Mouse (Mus musculus) liver, embryonic 15.5 days (tissue): ENCODE measurements around the gene Rasl11a. TPM values are rescaled to one million over a fixed set of nuclear protein-coding genes. Genes with fewer than 3 reads are reported as not detected.

Experiments used
- ATAC-seq: fragments of 200-750 bp; cut with Nextera tagmentation; 2 replicates; pipeline ENCODE4 v1.8.0; 2017; ENCODE audit warnings: moderate number of reproducible peaks, mild to moderate bottlenecking, moderate library complexity; ENCODE audit not compliant: insufficient read depth
- H3K27ac ChIP-seq: fragments of 300-500 bp; sonication (generic); replicated peaks from 2 replicates; pipeline ENCODE4 v1.5.1; 2015; ENCODE audit warnings: mild to moderate bottlenecking, inconsistent platforms
- H3K27me3 ChIP-seq: fragments of 300-500 bp; sonication (generic); 2 replicates; pipeline ENCODE4 v1.6.1; 2015; ENCODE audit warnings: mild to moderate bottlenecking, inconsistent platforms
- H3K36me3 ChIP-seq: fragments of 300-500 bp; sonication (generic); replicated peaks from 2 replicates; pipeline ENCODE4 v1.6.1; 2015; ENCODE audit warnings: moderate library complexity, mild to moderate bottlenecking, inconsistent platforms
- H3K4me1 ChIP-seq: fragments of 300-500 bp; sonication (generic); replicated peaks from 2 replicates; pipeline ENCODE4 v1.6.1; 2015; ENCODE audit warnings: inconsistent platforms
- H3K4me2 ChIP-seq: fragments of 300-500 bp; sonication (generic); 2 replicates; pipeline ENCODE4 v1.6.1; 2015; ENCODE audit warnings: moderate library complexity, mild to moderate bottlenecking, inconsistent platforms
- H3K4me3 ChIP-seq: fragments of 300-500 bp; sonication (generic); replicated peaks from 2 replicates; pipeline ENCODE4 v1.5.1; 2015; ENCODE audit warnings: mild to moderate bottlenecking, inconsistent platforms
- H3K9ac ChIP-seq: fragments of 300-500 bp; sonication (generic); 2 replicates; pipeline ENCODE4 v1.6.1; 2015; ENCODE audit warnings: moderate library complexity, mild to moderate bottlenecking, inconsistent platforms
- H3K9me3 ChIP-seq: fragments of 300-500 bp; sonication (generic); replicated peaks from 2 replicates; pipeline ENCODE4 v1.6.1; 2016; ENCODE audit warnings: inconsistent platforms
- WGBS: fragments of 180-500 bp; shearing (Covaris S2); methylation state at CpG from one replicate; pipeline ENCODE4 v1.1.7; 2015; ENCODE audit warnings: mixed read lengths; ENCODE audit not compliant: insufficient replicate concordance; 5-methylcytosine and 5-hydroxymethylcytosine counted together
- polyA plus RNA-seq: library from polyadenylated mRNA; unstranded; fragments of >200 nt; fragmentation: Nextera tagmentation; extraction: Ambion mirVana; gene quantifications from 2 replicates; pipeline ENCODE4 v1.2.1, GENCODE M21; 2015

Gene Rasl11a
- polyA plus RNA-seq, 1 experiment from 2014 or later = 1.8 TPM

DNA sequence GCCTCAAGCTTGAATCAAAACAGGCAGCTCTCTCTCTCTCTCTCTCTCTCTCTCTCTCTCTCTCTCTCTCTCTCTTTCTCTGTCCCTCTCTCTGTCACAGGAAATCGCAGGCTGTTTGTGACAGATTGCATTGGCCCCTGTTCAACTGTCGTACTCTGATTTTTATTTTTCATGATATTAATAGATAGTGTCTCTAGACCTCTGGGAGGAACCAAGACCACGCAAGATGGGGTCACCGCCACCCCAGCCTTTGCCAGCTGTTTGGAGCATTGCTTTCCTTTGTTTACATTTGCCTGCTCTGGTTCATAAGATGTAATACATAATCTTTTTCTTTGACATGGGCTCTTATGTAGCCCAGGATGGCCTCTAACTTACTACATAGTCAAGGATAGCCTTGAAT, 2.9 kb upstream of the Rasl11a start:
- H3K4me3 ChIP-seq = no peak overlapping the region
- H3K27me3 ChIP-seq = peaks cover 43% of the 10 kb centered on the region
- no peak overlapping the region for H3K9ac ChIP-seq
- 72% methylated on average over 4 of the region's 4 CpGs for WGBS
- H3K4me2 ChIP-seq = no peak overlapping the region
- H3K27ac ChIP-seq = no peak overlapping the region
- no peak for ATAC-seq
- no peaks in the 10 kb centered on the region for H3K9me3 ChIP-seq
- peaks cover 17% of the 10 kb centered on the region for H3K36me3 ChIP-seq
- H3K4me1 ChIP-seq = peaks cover 24% of the 10 kb centered on the region

DNA sequence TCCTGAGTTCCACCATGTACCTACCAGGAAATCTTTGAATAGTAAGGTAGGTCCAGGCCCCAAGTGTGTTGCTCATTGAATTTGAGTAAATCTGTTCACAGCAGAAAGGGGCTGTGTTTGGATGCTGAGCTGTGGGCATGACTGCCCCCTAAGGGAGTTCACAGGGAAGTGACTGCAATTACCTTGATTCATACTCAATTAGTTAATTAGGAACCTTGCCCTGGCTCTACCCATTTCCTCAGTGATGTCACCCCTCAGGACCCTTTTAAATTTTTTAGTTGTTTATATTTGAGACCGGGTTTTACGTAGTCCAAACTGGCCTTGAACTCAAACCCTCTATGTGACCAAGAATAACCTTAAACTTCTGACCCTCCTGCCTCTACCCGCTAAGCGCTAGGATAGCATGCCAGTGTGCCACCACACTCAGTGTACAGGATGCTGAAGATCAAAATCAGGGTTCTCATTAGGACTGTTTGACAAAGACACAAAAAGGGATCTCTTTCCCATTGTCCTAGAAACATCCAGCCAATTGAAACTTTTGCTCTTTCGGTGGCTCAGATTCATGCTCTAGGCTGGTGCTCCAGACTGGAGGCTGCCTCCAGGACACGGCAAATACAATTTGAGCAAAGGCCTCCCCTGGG, 450 bp upstream of the Rasl11a start:
- peak overlapping the region; percentile 56 for H3K4me3 ChIP-seq
- H3K27ac ChIP-seq = no peak overlapping the region
- WGBS = 13% methylated on average over 6 of the region's 6 CpGs
- peak overlapping the region; percentile 84 for H3K4me2 ChIP-seq
- peaks cover 47% of the 10 kb centered on the region for H3K27me3 ChIP-seq
- peak; percentile 10; the same call in 1 of the 2 replicates for ATAC-seq
- no peaks in the 10 kb centered on the region for H3K9me3 ChIP-seq
- H3K9ac ChIP-seq = no peak overlapping the region
- peaks cover 24% of the 10 kb centered on the region for H3K4me1 ChIP-seq
- H3K36me3 ChIP-seq = no peaks in the 10 kb centered on the region

DNA sequence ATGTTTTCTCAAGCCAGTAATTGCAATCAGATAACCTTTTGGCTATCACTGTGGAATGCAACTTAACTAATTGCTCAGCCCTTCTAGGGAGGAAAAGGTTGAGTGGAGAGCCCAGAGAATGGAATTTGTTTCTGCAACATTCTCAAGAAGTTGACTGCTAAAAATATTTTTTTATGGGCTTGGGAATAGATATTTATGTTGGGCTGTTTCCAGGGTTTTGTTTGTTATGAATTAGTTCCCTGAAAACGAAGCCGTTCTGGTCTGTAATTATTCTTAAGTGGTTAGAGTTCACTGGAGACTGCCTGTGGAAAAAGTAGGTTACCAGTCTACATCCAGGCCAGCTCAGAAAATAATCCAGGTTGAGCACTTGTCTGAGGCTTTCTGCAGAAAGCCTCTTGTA, 1.6 kb downstream of the Rasl11a start:
- H3K27ac ChIP-seq = no peak overlapping the region
- H3K36me3 ChIP-seq = no peaks in the 10 kb centered on the region
- H3K9me3 ChIP-seq = no peaks in the 10 kb centered on the region
- no peak for ATAC-seq
- H3K9ac ChIP-seq = no peak overlapping the region
- no peak overlapping the region for H3K4me3 ChIP-seq
- H3K4me1 ChIP-seq = peaks cover 17% of the 10 kb centered on the region
- WGBS = 75% methylated on average over 2 of the region's 2 CpGs
- H3K27me3 ChIP-seq = peaks cover 47% of the 10 kb centered on the region
- no peak overlapping the region for H3K4me2 ChIP-seq

DNA sequence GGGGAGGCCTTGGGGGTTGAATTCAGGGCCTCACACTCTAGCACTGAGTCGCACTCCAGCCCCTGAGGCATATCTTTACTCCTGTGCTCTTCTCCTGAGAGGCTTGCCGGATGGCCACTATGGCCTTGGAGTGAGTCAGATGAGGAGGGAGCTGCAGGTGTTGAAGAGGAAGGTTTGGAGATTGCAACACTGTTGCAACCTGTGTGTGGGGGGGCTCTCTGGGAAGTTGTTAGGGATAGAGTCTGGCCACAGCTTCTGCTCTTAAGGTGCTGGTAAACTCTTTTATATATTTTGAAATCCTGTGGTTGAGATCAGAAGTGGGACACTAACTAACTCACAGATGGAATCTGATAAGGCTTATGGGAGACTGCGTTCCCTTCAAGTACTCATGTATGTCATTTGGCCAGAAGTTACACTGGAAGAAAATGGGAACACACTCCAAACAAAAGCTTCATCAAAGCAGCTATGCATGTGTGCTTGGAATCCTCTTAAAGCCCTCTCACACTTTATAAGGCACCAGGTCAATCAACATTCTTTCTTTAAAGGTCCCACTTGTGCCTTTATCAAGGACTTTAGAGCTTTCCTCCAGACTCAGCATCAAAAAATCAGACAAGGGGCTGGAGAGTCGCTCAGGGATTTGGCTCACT, 4.2 kb downstream of the Rasl11a start:
- Histone ChIP-seq H3K4me1 (peaks cover 17% of the 10 kb centered on the region), H3K27me3 (peaks cover 42% of the 10 kb centered on the region), H3K4me3 (no peak overlapping the region), H3K4me2 (no peak overlapping the region), H3K27ac (no peak overlapping the region), H3K9me3 (no peaks in the 10 kb centered on the region), H3K36me3 (no peaks in the 10 kb centered on the region), H3K9ac (no peak overlapping the region)
- WGBS = 64% methylated on average over 4 of the region's 4 CpGs
- ATAC-seq = no peak

DNA sequence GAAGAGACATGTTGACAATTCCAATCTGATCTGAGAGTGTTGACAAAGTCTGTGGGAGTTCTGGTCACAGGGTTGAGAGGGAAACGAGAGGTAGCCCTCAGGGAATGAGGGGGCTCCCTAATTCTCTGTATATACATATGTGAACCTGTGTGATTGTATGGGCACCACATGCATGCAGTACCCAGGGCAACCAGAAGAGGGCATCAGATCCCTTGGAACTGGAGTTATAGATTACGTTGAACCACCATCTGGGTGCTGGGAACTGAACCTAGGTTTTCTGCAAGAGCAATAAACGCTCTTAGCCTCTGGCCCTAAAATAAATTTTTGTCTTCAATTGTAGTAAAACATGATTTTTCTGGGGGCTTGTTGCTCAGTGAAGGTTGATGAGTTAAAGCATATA, 11.2 kb downstream of the Rasl11a start:
- no peak for ATAC-seq

DNA sequence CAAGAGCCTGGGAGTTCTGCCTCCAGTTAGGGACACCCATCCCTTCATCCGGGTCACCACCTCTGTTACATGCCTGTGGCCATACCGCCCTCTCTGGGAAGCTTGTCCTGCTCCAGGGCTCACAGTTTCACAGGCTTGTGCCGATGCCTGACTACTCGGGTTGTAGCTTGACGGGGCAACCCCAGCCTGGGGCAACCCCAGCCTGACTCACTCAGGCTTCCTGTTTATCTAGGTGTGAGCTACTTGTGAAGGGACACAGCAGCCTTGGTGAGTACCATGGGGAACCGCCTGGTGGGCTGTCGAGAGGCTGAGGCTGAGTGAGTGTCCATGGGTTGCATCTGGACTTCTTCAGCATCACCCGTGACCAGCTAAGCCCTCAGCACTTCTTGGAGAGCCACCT, 12.7 kb downstream of the Rasl11a start:
- H3K9me3 ChIP-seq = 0 out of 2 replicates have a peak, but pooled peaks cover 2% of the 10 kb centered on the region
- H3K9ac ChIP-seq = no peak overlapping the region
- ATAC-seq = no peak
- no peak overlapping the region for H3K4me3 ChIP-seq
- H3K4me2 ChIP-seq = no peak overlapping the region
- H3K4me1 ChIP-seq = no peaks in the 10 kb centered on the region
- H3K36me3 ChIP-seq = no peaks in the 10 kb centered on the region
- peaks cover 2% of the 10 kb centered on the region; the same call in 1 of the 2 replicates for H3K27me3 ChIP-seq
- WGBS = 61% methylated on average over 8 of the region's 8 CpGs
- no peak overlapping the region for H3K27ac ChIP-seq

More for the DNA sequence above, 11.2 kb downstream of the Rasl11a start:
- H3K4me1 ChIP-seq = no peaks in the 10 kb centered on the region
- H3K36me3 ChIP-seq = no peaks in the 10 kb centered on the region
- H3K27ac ChIP-seq = no peak overlapping the region
- no peak overlapping the region for H3K9ac ChIP-seq
- H3K4me3 ChIP-seq = no peak overlapping the region
- H3K4me2 ChIP-seq = no peak overlapping the region
- H3K9me3 ChIP-seq = 0 out of 2 replicates have a peak, but pooled peaks cover 2% of the 10 kb centered on the region
- H3K27me3 ChIP-seq = peaks cover 9% of the 10 kb centered on the region; the same call in 1 of the 2 replicates
- WGBS = 77% methylated on average over 3 of the region's 3 CpGs

DNA sequence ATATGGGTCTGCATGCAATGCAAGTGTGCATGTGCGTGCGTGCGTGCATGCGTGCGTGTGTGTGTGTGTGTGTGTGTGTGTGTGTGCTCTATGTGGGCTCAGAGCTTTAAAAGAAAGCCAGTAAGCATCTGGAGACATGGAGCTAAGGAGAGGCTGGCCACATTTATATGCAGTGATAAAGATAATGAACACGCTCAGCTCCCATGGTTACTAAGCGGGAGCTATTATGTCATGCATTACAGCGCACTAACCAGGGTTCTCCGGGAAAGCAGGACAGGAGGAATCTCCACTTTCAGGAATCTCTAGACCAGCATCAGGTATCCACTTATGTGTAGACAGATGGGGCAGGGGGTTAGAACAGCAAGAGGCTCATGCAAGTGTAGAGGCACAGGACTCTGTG, 13.9 kb downstream of the Rasl11a start:
- Histone ChIP-seq H3K9me3 (0 out of 2 replicates have a peak, but pooled peaks cover 2% of the 10 kb centered on the region), H3K36me3 (no peaks in the 10 kb centered on the region), H3K9ac (no peak overlapping the region), H3K4me1 (no peaks in the 10 kb centered on the region), H3K27me3 (no peaks in the 10 kb centered on the region), H3K4me2 (no peak overlapping the region), H3K4me3 (no peak overlapping the region), H3K27ac (no peak overlapping the region)
- no peak for ATAC-seq
- 88% methylated on average over 9 of the region's 9 CpGs for WGBS

DNA sequence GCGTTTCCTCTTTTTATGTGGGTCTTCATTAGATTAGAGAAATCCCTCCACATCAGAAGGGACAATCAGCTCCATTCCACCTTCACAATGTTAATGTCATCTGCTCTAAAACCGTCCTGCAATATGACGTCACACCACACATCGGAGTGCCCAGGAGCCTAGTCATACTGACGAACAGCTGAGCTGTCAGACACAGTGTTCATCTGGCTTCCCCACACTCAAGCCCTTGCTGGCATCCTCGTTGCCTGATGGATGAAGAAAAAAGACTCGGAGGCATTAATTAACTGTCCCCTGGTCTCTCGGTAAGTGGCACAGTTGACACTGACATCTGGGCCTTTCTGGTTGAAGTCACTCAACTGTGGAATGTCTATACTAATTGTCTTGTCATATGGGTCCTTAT, 14.4 kb downstream of the Rasl11a start:
- Histone ChIP-seq H3K4me1 (no peaks in the 10 kb centered on the region), H3K9me3 (0 out of 2 replicates have a peak, but pooled peaks cover 2% of the 10 kb centered on the region), H3K4me3 (no peak overlapping the region), H3K9ac (no peak overlapping the region), H3K4me2 (no peak overlapping the region), H3K36me3 (no peaks in the 10 kb centered on the region), H3K27me3 (no peaks in the 10 kb centered on the region), H3K27ac (no peak overlapping the region)
- no peak for ATAC-seq
- WGBS = 75% methylated on average over 8 of the region's 8 CpGs

DNA sequence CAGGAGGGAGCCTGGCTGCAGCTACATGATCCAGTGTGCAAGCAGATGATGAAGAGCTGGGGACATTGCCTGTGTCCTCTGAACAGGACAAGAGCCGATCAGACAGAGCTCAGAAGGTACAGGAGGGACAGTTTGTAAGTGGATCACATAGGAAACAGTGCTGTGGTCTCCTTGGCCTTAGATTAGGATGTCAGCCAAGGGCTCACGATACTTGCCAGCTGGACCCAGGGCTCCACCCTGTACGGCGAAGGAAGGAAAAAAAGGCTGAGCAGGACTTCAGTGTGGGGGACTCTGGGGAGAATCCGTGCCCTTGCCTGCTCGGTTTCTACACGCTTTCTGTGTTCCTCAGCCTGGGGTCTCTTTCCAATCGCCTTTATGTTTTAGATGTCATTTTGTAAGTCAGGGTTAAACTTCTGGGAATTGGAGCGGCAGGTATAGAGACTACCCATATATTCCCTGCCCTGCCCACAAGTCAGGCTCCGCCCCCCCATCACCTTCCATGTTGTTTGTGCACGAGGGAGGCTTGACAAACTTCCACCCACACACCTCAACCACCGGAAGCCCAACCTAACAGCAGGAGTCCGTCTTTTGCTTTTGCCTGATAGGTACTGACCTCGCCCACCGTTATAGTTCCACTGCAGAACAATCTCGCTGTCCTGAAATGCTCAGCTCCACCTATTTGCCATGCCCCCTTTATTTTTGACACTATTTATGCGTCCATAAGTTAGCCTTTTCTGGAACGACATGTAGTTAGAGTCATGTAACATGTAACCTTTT, 15.5 kb downstream of the Rasl11a start:
- H3K27me3 ChIP-seq = no peaks in the 10 kb centered on the region
- ATAC-seq = no peak
- H3K4me3 ChIP-seq = no peak overlapping the region
- no peak overlapping the region for H3K9ac ChIP-seq
- H3K9me3 ChIP-seq = 0 out of 2 replicates have a peak, but pooled peaks cover 2% of the 10 kb centered on the region
- WGBS = 50% methylated on average over 18 of the region's 18 CpGs
- H3K36me3 ChIP-seq = no peaks in the 10 kb centered on the region
- H3K4me2 ChIP-seq = no peak overlapping the region
- peaks cover 2% of the 10 kb centered on the region; the same call in 1 of the 2 replicates for H3K4me1 ChIP-seq
- no peak overlapping the region for H3K27ac ChIP-seq

DNA sequence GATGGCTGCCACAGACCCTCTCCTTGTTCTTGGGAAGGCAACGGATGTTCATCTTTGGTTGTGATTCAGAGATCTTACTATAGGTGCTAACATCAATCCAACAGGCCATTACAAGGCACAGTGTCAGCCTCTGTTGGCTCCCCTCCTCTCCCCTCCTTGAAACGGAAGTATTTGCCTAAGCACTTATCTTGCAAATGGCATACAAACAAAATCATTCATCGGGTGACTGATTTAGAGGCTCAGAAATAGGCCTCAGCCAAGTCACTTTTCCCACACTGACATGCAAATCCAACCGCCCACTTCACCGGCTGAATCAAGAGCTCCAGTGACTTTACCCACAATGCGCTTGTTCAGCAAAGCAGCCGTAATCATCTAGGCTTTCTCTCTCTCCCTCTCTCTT, 16.7 kb downstream of the Rasl11a start:
- Histone ChIP-seq H3K4me1 (peaks cover 14% of the 10 kb centered on the region), H3K9me3 (no peaks in the 10 kb centered on the region), H3K27me3 (no peaks in the 10 kb centered on the region), H3K9ac (no peak overlapping the region), H3K36me3 (no peaks in the 10 kb centered on the region), H3K4me3 (no peak overlapping the region), H3K4me2 (no peak overlapping the region), H3K27ac (no peak overlapping the region)
- WGBS = 50% methylated on average over 7 of the region's 7 CpGs
- no peak for ATAC-seq

DNA sequence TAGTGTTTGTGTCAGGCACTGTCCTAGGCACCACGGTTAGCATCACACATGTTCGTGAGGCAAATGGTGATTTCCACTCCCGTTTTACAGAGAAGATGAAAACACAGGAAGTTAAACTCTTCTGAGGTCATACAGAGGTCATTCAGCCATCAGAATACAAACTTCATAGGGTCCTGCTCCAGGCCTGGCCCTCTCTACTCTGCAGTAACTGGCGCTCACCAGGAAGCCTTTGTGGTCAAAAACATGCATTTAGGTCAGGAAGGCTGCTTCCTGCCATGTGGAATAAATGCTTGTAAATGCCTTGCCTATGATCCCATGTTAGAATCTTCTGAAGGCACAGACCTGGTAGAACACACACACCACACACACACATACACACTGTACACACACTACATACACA, 20.6 kb downstream of the Rasl11a start:
- Histone ChIP-seq H3K4me1 (peaks cover 36% of the 10 kb centered on the region), H3K9me3 (0 out of 2 replicates have a peak, but pooled peaks cover 2% of the 10 kb centered on the region), H3K36me3 (no peaks in the 10 kb centered on the region), H3K4me3 (no peak overlapping the region), H3K27me3 (no peaks in the 10 kb centered on the region), H3K27ac (peak overlapping the region; percentile 66), H3K4me2 (no peak overlapping the region), H3K9ac (no peak overlapping the region)
- 46% methylated on average over 4 of the region's 4 CpGs for WGBS
- no peak for ATAC-seq
